Mouse (Mus musculus) bone marrow, adult 2 months (tissue): ENCODE data around the gene Decr2. TPM values are rescaled to one million over a fixed set of nuclear protein-coding genes. Genes with fewer than 3 reads are reported as not detected.

Experiments
- H3K27ac ChIP-seq: fragments of 200-500 bp; 2 replicates; pipeline ENCODE4 v1.5.1; 2012; ENCODE audit warnings: low read depth, mild to moderate bottlenecking, control low read depth, inconsistent platforms, low read length; ENCODE audit not compliant: control insufficient read depth, poor library complexity, insufficient read depth
- H3K4me1 ChIP-seq: fragments of 200-500 bp; 2 replicates; pipeline ENCODE4 v1.6.1; 2011; ENCODE audit warnings: low read length; ENCODE audit not compliant: control insufficient read depth, insufficient read depth
- H3K4me3 ChIP-seq: fragments of 200-500 bp; replicated peaks from 2 replicates; pipeline ENCODE3; 2011; ENCODE audit warnings: mild to moderate bottlenecking, low read depth, low read length, control low read depth; ENCODE audit not compliant: control insufficient read depth
- CTCF ChIP-seq: fragments of 200-500 bp; IDR thresholded peaks from 2 replicates; pipeline ENCODE4 v1.5.1; 2011; ENCODE audit warnings: low read length, control low read depth; ENCODE audit not compliant: control insufficient read depth, insufficient read depth
- POLR2A ChIP-seq: fragments of 200-500 bp; IDR thresholded peaks from 2 replicates; pipeline ENCODE4 v1.6.1; 2011; ENCODE audit warnings: low read depth, mild to moderate bottlenecking, control low read depth, low read length, borderline replicate concordance; ENCODE audit not compliant: control insufficient read depth
- WGBS: fragments of 180-500 bp; shearing (Covaris S2); methylation state at CpG from one replicate; pipeline ENCODE4 v1.1.7; 2018; 5-methylcytosine and 5-hydroxymethylcytosine counted together
- polyA plus RNA-seq: library from polyadenylated mRNA; stranded (reverse); fragments of >200 nt; gene quantifications from 2 replicates; pipeline ENCODE4 v1.2.4, GENCODE M21; 2011; ENCODE audit warnings: low replicate concordance; ENCODE audit not compliant: missing spikeins, insufficient read depth, insufficient read length

Gene Decr2
- polyA plus RNA-seq, 1 experiment, result 5.6 TPM

DNA sequence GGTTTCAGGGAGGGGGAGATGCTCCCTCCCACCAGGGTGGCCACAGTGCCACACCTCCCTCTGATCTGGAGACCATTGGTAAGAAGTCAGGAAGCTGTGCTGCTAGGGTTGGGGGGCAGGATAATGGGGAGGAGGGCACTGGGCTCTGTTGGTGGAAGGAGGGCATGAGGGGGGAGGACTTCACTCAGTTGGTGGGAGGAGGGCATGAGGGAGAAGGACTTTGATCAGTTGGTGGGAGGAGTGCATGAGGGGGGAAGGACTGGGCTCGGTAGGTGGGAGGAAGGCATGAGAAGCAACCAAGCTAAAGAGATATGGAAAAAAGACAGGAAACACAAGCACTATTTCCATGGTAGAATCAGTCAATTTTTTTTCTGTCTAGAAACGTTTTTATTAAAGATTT is 9.3 kb downstream of the Decr2 start:
- no peak for TF ChIP-seq POLR2A
- TF ChIP-seq CTCF, result no peak
- H3K4me1 ChIP-seq, result no peaks in the 10 kb centered on the region
- H3K27ac ChIP-seq, result no peak overlapping the region
- no peak overlapping the region for H3K4me3 ChIP-seq
- 41% methylated on average over 2 of the region's 2 CpGs for WGBS

GRCm38 (mm10) chr17:26078851-26079250 is 11.3 kb downstream of the Decr2 start:
- TF ChIP-seq POLR2A (no peak), CTCF (no peak)
- Histone ChIP-seq H3K4me1 (no peaks in the 10 kb centered on the region; the same call in 1 of the 2 replicates), H3K4me3 (no peak overlapping the region), H3K27ac (no peak overlapping the region)
- 72% methylated on average over 2 of the region's 2 CpGs for WGBS

DNA sequence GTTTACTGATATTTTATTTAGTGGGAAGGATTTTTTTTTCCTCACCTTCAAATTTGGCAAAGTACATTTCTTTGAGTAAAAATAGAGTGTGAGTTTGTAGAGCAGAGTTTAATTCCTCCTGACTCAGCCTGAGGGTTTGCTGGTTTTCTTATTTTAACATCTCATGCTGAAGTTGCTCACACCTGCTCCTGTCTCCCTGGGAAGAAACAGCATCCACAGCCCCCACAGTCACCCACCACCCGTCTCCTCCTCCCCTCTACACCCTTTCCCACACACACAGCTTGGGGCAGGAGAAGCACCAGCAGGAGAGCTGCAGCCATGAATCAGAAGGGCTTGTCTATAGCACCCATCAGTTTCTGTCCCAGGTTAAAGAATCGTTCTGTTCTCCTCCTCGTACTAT is 14.9 kb downstream of the Decr2 start:
- Histone ChIP-seq H3K4me1 (no peaks in the 10 kb centered on the region; the same call in 1 of the 2 replicates), H3K27ac (no peak overlapping the region), H3K4me3 (no peak overlapping the region)
- WGBS, result 70% methylated on average over 3 of the region's 3 CpGs
- TF ChIP-seq CTCF, result no peak
- TF ChIP-seq POLR2A, result no peak

DNA sequence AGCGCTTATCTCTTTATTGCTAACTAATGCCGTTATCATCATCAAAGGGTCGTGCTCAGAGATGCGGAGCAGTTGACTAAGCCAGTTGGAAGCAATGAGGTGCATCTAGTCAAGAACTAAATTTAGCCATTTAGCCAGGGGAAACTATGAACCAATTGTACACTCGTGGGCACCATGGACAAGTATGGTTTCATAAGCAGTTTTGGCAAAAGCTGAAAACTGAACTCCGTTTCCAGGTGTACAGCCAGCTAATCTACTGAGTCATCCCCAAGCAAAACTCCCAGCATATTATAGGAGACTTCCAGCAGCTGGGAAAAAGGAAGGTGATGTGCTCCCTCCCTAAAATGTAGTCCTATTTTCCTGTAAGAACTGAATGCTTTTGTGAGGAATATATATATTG is 20.0 kb downstream of the Decr2 start:
- Histone ChIP-seq H3K4me1 (no peaks in the 10 kb centered on the region; the same call in 1 of the 2 replicates), H3K4me3 (no peak overlapping the region), H3K27ac (no peak overlapping the region)
- no peak for TF ChIP-seq CTCF
- no peak for TF ChIP-seq POLR2A
- WGBS, result 18% methylated on average over 6 of the region's 6 CpGs

- WGBS, result under 1% methylated on average over 94 of the region's 94 CpGs
- H3K4me1 ChIP-seq, result no peaks in the 10 kb centered on the region; the same call in 1 of the 2 replicates
- peak within 1 kb of the TSS; percentile 17; the same call in 1 of the 2 replicates for H3K27ac ChIP-seq
- H3K4me3 ChIP-seq, result peak within 1 kb of the TSS; percentile 83
- no peak for TF ChIP-seq POLR2A
- TF ChIP-seq CTCF, result no peak
Measured at GRCm38 (mm10) chr17:26068831-26069739, 21.1 kb downstream of the Decr2 start, which contains the start of gene Rab11fip3. Gene Rab11fip3 (minus strand): TSS chr17:26069555.

DNA sequence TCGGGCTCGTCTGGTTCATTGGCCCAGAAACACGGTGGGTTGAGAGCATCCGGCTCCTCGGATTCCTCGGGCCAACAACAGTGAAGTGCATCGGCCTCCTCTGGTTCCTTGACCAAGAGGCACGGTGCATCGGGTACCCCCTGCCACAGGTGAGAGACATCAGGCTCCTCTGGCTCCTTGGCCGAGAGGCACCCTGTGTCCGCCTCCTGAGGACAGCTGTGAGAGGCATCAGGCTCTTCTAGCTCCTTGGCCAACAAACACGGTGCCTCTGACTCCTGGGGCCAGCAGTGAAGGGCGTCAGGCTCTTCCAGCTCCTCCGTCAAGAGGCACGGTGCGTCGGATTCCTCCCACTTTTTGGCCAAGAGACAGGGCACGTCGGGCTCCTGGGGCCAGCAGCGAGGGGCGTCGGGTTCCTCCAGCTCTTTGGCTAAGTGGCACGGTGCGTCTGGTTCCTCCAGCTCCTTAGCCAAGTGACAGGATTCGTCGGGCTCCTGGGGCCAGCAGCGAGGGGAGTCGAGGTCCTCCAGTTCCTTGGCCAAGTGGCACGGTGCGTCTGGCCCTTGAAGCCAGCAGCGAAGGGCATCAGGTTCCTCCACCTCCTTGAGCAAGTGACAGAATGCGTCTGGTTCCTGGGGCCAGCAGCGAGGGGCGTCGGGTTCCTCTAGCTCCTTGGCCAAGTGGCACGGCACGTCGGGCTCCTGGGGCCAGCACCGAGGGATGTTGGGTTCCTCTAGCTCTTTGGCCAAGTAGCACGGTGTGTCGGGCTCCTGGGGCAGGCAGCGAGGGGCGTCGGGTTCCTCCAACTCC is 21.9 kb downstream of the Decr2 start:
- WGBS, result 10% methylated on average over 44 of the region's 44 CpGs
- H3K4me3 ChIP-seq, result no peak overlapping the region
- no peak for TF ChIP-seq POLR2A

GRCm38 (mm10) chr17:26066488-26067020 is 23.6 kb downstream of the Decr2 start:
- Histone ChIP-seq H3K4me3 (no peak overlapping the region), H3K4me1 (no peaks in the 10 kb centered on the region; the same call in 1 of the 2 replicates), H3K27ac (no peak overlapping the region)
- 78% methylated on average over 7 of the region's 7 CpGs for WGBS
- no peak for TF ChIP-seq POLR2A
- TF ChIP-seq CTCF, result no peak

More for the DNA sequence above, 21.9 kb downstream of the Decr2 start:
- no peaks in the 10 kb centered on the region; the same call in 1 of the 2 replicates for H3K4me1 ChIP-seq
- no peak overlapping the region; the same call in 1 of the 2 replicates for H3K27ac ChIP-seq

- no peak for TF ChIP-seq POLR2A
- TF ChIP-seq CTCF, result no peak
- 25% methylated on average over 6 of the region's 6 CpGs for WGBS
- Histone ChIP-seq H3K4me1 (no peaks in the 10 kb centered on the region; the same call in 1 of the 2 replicates), H3K27ac (no peak overlapping the region), H3K4me3 (no peak overlapping the region)
Measured at GRCm38 (mm10) chr17:26064916-26065315, 25.2 kb downstream of the Decr2 start.
